Mouse (Mus musculus) intestine, embryonic 15.5 days (tissue): ENCODE data around the gene Cenpk. TPM values are rescaled to one million over a fixed set of nuclear protein-coding genes. Genes with fewer than 3 reads are reported as not detected.

ENCODE experiments used
- ATAC-seq: fragments of 200-750 bp; cut with Nextera tagmentation; 2 replicates; pipeline ENCODE4 v1.8.0; 2017; ENCODE audit warnings: moderate TSS enrichment, moderate library complexity
- H3K27ac ChIP-seq: fragments of 300-500 bp; sonication (generic); 2 replicates; pipeline ENCODE4 v1.5.1; 2015; ENCODE audit warnings: mild to moderate bottlenecking, inconsistent platforms
- H3K27me3 ChIP-seq: fragments of 300-500 bp; sonication (generic); replicated peaks from 2 replicates; pipeline ENCODE4 v1.6.1; 2015; ENCODE audit warnings: inconsistent platforms
- H3K36me3 ChIP-seq: fragments of 300-500 bp; sonication (generic); 2 replicates; pipeline ENCODE4 v1.6.1; 2015; ENCODE audit warnings: inconsistent platforms
- H3K4me1 ChIP-seq: fragments of 300-500 bp; sonication (generic); replicated peaks from 2 replicates; pipeline ENCODE4 v1.6.1; 2015; ENCODE audit warnings: inconsistent platforms
- H3K4me2 ChIP-seq: fragments of 300-500 bp; sonication (generic); replicated peaks from 2 replicates; pipeline ENCODE4 v1.6.1; 2015; ENCODE audit warnings: mild to moderate bottlenecking, inconsistent platforms
- H3K4me3 ChIP-seq: fragments of 300-500 bp; sonication (generic); replicated peaks from 2 replicates; pipeline ENCODE4 v1.5.1; 2015; ENCODE audit warnings: inconsistent platforms
- H3K9ac ChIP-seq: fragments of 300-500 bp; sonication (generic); 2 replicates; pipeline ENCODE4 v1.6.1; 2015; ENCODE audit warnings: inconsistent platforms
- H3K9me3 ChIP-seq: fragments of 300-500 bp; sonication (generic); 2 replicates; pipeline ENCODE4 v1.6.1; 2016; ENCODE audit warnings: inconsistent platforms
- WGBS: fragments of 180-500 bp; shearing (Covaris S2); methylation state at CpG from one replicate; pipeline ENCODE4 v1.1.7; 2015; 5-methylcytosine and 5-hydroxymethylcytosine counted together
- polyA plus RNA-seq: library from polyadenylated mRNA; unstranded; fragments of >200 nt; fragmentation: Nextera tagmentation; extraction: Ambion mirVana; gene quantifications from 2 replicates; pipeline ENCODE4 v1.2.1, GENCODE M21; 2015

Cenpk gene
- polyA plus RNA-seq, 1 experiment from 2014 or later = 59.0 TPM

- Histone ChIP-seq H3K27ac (peak overlapping the region; percentile 73), H3K36me3 (no peaks in the 10 kb centered on the region), H3K9me3 (no peaks in the 10 kb centered on the region), H3K4me2 (peak overlapping the region; percentile 75), H3K9ac (0 out of 2 replicates have a peak overlapping the region, but pooled peaks have one; percentile 8), H3K27me3 (no peaks in the 10 kb centered on the region), H3K4me1 (no peaks in the 10 kb centered on the region), H3K4me3 (peak overlapping the region; percentile 40)
- WGBS = 0% methylated on average over 4 of the region's 4 CpGs
- peak; percentile 37; the same call in 1 of the 2 replicates for ATAC-seq
Observed at GRCm38 (mm10) chr13:104286336-104286735, 57.9 kb downstream of the Cenpk start.

- Histone ChIP-seq H3K9me3 (no peaks in the 10 kb centered on the region), H3K9ac (no peak overlapping the region), H3K4me1 (no peaks in the 10 kb centered on the region), H3K4me3 (peak overlapping the region; percentile 40), H3K27me3 (no peaks in the 10 kb centered on the region), H3K36me3 (no peaks in the 10 kb centered on the region), H3K4me2 (peak overlapping the region; percentile 75), H3K27ac (peak overlapping the region; percentile 73)
- peak; percentile 94 for ATAC-seq
- 0% methylated on average over 10 of the region's 10 CpGs for WGBS
Observed at GRCm38 (mm10) chr13:104286897-104287309, 58.5 kb downstream of the Cenpk start.

GRCm38 (mm10) chr13:104287366-104288225, 59.2 kb downstream of the Cenpk start, which contains the start of gene Adamts6:
Adamts6 (plus strand) TSS chr13:104287835.
- 0 out of 2 replicates have a peak within 1 kb of the TSS, but pooled peaks have one; percentile 4 for H3K9ac ChIP-seq
- H3K27me3 ChIP-seq = no peaks in the 10 kb centered on the region
- WGBS = under 1% methylated on average over 23 of the region's 23 CpGs
- H3K4me3 ChIP-seq = peak within 1 kb of the TSS; percentile 40
- peak within 1 kb of the TSS; percentile 75 for H3K4me2 ChIP-seq
- H3K36me3 ChIP-seq = no peaks in the 10 kb centered on the region
- ATAC-seq = no peak
- H3K4me1 ChIP-seq = no peaks in the 10 kb centered on the region
- H3K27ac ChIP-seq = peak within 1 kb of the TSS; percentile 73
- H3K9me3 ChIP-seq = no peaks in the 10 kb centered on the region

GRCm38 (mm10) chr13:104288226-104288859, 59.9 kb downstream of the Cenpk start:
- Histone ChIP-seq H3K27ac (peak overlapping the region; percentile 73), H3K4me2 (peak overlapping the region; percentile 75), H3K36me3 (no peaks in the 10 kb centered on the region), H3K4me3 (peak overlapping the region; percentile 40), H3K9ac (0 out of 2 replicates have a peak overlapping the region, but pooled peaks have one; percentile 4), H3K9me3 (no peaks in the 10 kb centered on the region), H3K4me1 (no peaks in the 10 kb centered on the region), H3K27me3 (no peaks in the 10 kb centered on the region)
- peak; percentile 55; the same call in 1 of the 2 replicates for ATAC-seq
- WGBS = 3% methylated on average over 7 of the region's 7 CpGs

GRCm38 (mm10) chr13:104289176-104289575, 60.8 kb downstream of the Cenpk start:
- no peaks in the 10 kb centered on the region for H3K4me1 ChIP-seq
- no peak overlapping the region for H3K27ac ChIP-seq
- no peaks in the 10 kb centered on the region for H3K9me3 ChIP-seq
- no peak overlapping the region for H3K4me3 ChIP-seq
- no peaks in the 10 kb centered on the region for H3K27me3 ChIP-seq
- no peak for ATAC-seq
- H3K9ac ChIP-seq = no peak overlapping the region
- H3K4me2 ChIP-seq = no peak overlapping the region
- H3K36me3 ChIP-seq = no peaks in the 10 kb centered on the region

- H3K9me3 ChIP-seq = no peaks in the 10 kb centered on the region
- H3K27me3 ChIP-seq = no peaks in the 10 kb centered on the region
- ATAC-seq = no peak
- no peaks in the 10 kb centered on the region for H3K36me3 ChIP-seq
- no peak overlapping the region for H3K4me2 ChIP-seq
- H3K9ac ChIP-seq = no peak overlapping the region
- H3K4me1 ChIP-seq = no peaks in the 10 kb centered on the region
- no peak overlapping the region for H3K4me3 ChIP-seq
- H3K27ac ChIP-seq = no peak overlapping the region
- 84% methylated on average over 1 of the region's 1 CpGs for WGBS
Observed at GRCm38 (mm10) chr13:104295472-104295871, 67.1 kb downstream of the Cenpk start.

Other genes starting within 250 kb of the Cenpk start
- 18.9 and 19.9 TPM in 2 replicates for gene Nln, start 119.0 kb upstream of the Cenpk start, polyA plus RNA-seq
- gene Sgtb, start 118.9 kb upstream of the Cenpk start, polyA plus RNA-seq = 4.3 and 4.8 TPM in 2 replicates
- 56.2 and 61.4 TPM in 2 replicates for gene Trappc13, start 50.1 kb upstream of the Cenpk start, polyA plus RNA-seq
- gene Trim23, start 49.8 kb upstream of the Cenpk start, polyA plus RNA-seq = 10.9 and 13.2 TPM in 2 replicates
- gene Ppwd1, start 232 bp downstream of the Cenpk start, polyA plus RNA-seq = 12.9 and 14.8 TPM in 2 replicates
- 1.7 and 2.1 TPM in 2 replicates for gene Adamts6, start 59.2 kb downstream of the Cenpk start, polyA plus RNA-seq